Mouse (Mus musculus): ENCODE measurements at regions not wholly inside any gene's neighbourhood (a gene's known extent, or its start where the extent isn't known, plus 50 kb on each side); places are given as distances from the start of the nearest gene placed in this dataset.
"Not testable (repeated sequence)": the region's sequence is repeated elsewhere in the genome, so short reads cannot be mapped to it uniquely, and the experiment has no call there.

DNA sequence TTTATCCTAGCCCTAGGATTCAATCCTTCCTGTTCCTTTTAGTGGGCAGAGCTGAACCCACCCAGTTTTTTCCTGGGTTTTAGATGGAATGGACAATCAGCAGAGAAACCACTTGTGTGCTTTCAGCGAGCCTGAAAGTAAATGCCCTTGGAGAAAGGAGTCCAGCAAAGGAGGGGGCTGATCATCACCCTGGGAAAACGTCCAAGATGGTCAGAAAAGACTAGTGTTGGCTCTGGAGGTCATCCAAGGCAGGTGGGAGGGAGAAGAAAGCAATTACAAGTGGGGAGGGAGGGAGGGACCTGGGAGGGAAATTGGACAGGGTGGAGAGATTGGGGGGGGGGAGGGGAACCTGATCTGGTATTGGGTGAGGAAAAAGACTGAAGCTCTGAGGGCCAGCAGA lies 55.6 kb upstream of the Zfp366 start:
- no peak for DNase-seq (ENCODE audit: low spot score in 2 of 2)

DNA sequence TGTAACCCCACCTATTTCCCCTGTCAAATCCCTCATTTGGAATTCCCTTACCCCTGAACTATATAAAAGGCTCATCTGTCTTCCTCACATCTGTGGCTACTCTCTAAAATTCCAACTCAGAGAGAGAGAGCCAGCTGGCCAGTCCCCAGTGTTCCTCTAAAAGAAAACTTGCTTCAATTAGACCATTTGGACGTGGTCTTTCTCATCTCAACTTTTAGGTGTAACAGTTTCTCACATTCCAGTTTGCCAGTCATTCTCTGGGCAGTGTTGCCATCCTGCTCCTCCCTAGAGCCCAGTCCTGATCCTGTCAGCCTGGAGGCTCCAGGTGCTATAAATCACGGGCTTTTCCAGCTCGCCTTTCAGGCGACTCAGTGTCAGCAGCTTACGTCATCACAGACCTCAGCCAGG lies 56.3 kb upstream of the Zfp366 start:
- no peak for DNase-seq (ENCODE audit: low spot score in 2 of 2)

DNA sequence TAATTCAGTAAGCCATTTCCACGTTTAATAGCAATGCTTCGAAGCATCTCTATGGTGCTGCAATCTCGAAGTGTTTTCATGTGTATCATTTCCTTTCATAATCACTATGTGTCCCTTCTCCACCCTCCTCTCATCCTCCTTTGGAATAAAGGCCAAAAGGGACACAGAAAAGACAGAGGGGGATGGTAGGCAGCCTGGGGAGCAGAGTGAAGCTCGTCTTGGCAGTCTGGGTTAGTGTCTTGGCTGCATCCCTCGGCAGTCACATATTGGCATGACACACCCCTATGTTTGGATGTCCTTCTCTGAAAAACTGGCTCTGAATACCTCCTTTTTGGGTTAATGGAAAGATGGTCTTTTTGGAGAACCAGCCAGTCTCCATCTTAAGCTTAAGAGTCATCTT lies 56.9 kb upstream of the Zfp366 start:
- no peak for DNase-seq (ENCODE audit: low spot score in 2 of 2)

DNA sequence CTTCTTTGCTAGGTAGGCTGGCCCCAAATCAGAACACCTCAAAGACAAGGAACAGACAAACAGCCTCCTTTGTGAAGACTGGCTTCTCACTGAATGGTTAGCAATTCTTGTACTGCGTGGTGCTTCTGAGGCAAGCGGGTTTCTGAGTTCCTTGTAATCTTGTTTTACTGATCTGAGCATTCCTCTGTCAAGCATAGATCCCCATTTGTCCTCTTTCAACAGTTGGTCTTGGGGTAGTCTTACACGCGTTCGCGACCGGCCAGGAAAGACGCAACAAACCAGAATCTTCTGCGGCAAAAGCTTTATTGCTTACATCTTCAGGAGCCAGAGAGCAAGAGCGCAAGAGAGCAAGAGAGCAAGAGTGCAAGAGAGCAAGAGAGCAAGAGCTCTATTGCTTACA lies 57.7 kb upstream of the Zfp366 start:
- DNase-seq (ENCODE audit: low spot score in 2 of 2) = not testable (repeated sequence)

DNA sequence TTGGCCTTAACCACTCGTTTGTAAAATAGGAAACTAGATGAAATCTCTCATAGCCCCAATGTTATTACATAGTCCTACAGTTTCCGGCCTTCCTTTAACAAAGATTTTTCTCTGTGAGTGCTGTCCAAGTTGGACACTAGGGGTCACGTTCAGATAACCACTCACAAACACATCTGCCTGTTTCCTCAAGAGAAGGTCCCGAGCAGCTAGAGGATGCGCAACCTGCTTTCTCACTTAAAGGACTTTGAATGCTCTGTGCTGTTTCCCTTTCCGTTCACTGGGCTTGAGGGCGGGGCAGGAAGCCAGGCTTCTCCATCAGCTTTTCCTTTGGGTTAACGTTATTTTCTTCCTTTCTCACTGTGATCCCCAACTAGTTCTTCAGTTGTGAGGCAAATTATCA lies 58.1 kb upstream of the Zfp366 start:
- DNase-seq (ENCODE audit: low spot score in 2 of 2) = no peak

DNA sequence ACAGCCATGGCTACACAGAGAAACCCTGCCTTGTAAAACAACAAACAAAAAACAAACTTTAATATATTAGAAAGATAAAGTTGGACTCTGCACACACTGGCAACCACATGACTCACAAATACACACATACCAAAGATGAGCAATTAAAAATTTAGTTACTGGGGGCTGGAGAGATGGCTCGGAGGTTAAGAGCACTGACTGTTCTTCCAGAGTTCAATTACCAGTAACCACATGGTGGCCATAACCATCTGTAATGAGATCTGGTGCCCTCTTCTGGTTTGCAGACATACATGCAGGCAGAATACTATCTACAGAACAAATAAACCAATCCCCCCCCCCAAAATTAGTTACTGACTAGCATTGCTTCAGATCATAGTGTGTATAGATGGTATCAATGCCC lies 58.7 kb upstream of the Zfp366 start:
- no peak for DNase-seq (ENCODE audit: low spot score in 2 of 2)

DNA sequence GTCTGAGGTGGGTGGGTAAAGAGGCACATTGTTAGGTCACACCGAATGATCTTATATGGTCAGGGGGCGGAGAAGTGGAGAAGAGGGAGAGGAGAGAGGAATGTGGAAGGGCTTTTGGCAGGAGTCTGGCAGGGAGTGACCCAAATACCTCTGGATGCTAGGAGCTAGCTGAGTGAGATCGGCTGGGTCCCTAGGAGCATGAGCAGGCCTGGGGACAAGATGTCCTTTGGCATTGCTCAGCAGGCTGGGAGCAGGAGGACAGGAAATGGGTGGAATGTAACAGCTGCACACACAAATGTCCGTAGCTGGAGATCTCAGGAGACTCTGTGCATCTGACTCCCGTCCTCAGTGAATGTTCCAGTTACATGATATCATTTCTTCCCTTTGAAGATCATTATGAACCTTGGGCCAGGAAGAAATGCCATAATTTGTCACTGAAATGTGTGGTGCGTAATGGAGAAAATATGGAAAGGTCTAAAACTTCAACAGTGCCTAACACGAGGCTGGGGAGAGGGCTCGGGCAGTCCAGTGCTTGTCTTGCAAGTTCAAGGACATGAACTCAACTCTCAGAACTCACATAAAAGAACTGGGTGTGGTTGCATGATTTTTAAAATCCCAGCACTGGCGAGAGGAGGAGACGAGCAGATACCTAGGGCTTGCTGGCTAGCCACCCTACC lies 59.6 kb upstream of the Zfp366 start:
- DNase-seq (ENCODE audit: low spot score in 2 of 2) = no peak

DNA sequence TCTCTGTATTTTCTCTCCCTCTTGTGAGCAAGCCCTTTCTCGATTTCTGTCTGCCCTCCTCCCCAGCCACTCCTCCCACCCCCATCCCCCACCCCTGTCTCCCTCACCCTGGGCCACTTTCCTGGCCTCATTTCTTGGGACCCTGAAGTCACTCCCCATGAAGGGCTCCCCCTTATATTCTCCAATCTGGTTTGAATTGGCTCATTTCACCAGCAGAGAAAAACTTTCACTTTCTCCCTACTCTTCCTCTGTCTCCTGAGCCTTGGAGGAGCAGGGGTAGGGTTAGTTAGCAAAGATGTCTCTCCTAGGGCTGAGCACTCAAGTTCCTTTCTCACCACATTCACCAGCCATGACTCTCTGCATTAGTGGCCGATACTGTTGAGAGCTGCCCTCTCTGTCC lies 60.5 kb upstream of the Zfp366 start:
- no peak for DNase-seq (ENCODE audit: low spot score in 2 of 2)

DNA sequence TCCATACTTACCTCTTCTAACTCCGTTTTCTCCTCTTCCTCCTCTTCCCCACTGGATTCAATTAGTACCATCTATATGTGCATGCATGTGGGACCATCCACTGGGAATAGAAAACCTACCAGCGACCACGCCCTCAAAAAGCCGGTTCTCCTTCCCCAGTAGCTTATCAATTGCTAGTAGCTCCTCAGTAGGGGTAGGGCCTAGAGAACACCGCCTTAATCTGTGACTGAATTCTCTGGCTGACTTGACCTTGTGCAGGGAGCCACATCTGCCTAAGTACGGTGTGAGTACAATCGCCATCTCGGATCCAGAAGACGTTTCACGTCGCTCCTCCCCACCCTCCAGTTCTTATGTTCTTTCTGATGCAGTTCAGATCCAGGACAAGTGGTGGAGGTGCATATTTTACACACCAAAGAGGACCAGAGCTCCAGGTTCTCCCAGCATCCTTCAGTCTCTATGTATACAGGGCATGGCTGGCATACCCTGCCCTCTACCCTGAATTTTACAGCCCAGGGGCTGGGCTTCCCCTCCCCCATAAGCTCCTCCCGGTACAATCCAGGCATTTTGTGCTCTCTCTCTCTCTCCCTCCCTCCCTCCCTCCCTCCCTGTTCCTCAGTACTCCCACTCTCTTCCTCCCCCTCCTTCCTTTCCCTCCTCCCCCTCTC lies 61.0 kb upstream of the Zfp366 start:
- DNase-seq (ENCODE audit: low spot score in 2 of 2) = no peak

DNA sequence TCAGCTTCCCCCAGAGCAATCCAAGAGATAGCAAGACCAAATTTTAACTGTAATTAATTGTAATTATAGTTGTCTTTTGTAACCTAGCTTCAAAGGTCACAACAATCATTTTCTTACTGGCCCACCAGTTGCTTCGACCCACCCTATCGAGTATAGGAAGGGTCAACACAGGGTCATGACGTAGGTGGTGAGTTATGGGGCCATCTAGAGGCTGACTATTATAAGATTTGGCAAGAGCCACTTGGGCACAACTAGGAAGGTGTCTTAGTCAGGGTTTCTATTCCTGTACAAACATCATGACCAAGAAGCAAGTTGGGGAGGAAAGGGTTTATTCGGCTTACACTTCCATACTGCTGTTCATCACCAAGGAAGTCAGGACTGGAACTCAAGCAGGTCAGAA lies 62.1 kb upstream of the Zfp366 start:
- DNase-seq (ENCODE audit: low spot score in 2 of 2) = not testable (repeated sequence)

DNA sequence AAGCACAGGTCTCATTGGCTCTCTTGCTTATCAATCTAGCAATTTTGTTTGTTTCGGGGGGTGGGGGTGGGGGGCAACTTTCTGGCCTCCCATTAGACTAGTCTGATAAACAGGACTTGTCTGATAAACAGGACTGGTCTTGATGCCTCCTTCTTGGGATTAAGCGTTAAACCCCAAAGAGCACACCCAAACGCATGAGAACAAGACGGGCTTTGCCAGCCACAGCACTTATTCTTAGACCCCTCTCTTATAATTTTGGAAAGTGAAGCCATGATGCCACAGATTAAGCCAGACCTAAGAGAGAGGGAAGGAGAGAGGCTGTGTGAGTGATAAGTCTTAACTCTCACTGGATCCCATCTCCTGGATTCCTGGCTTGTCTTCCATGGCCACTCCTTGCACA lies 63.5 kb upstream of the Zfp366 start:
- no peak for DNase-seq (ENCODE audit: low spot score in 2 of 2)

DNA sequence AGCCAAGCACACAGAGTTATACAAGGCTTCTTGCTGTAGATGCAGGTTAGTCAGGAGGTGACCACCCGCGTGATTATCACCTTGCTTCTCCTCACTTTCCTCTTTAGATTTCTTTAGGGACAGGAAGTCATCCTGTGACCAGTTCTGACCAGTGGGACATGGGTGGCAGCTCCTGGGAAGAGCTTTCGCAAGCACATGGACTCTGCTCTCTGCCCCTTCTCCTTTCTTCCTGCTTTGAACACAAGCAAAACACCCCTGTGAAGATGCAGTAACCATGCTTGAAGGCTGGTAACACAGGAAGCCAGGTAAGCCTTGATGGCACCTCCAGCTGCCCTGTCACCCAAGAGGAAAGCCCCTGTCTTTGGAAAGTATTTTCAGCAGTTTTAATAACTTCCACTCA lies 64.7 kb upstream of the Zfp366 start:
- no peak for DNase-seq (ENCODE audit: low spot score in 2 of 2)

DNA sequence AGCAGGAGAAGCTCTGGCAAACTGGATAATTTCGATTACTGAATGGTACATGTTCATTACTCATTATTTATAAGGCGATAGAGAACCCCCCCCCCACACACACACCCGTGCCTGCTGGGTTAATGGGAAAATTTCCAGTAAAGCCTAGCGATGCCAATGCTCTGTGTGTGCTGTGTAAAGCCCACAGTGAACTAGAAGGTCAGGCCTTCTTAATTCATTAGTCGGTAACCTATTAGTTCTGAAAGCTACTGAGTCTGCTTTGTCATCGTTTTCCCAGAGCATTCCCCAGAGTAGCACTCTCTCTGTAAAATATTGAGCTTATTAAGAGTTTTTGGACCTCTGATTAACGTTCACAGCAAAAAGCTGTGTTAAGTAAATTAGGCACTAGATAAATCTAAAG lies 65.7 kb upstream of the Zfp366 start:
- no peak for DNase-seq (ENCODE audit: low spot score in 2 of 2)

DNA sequence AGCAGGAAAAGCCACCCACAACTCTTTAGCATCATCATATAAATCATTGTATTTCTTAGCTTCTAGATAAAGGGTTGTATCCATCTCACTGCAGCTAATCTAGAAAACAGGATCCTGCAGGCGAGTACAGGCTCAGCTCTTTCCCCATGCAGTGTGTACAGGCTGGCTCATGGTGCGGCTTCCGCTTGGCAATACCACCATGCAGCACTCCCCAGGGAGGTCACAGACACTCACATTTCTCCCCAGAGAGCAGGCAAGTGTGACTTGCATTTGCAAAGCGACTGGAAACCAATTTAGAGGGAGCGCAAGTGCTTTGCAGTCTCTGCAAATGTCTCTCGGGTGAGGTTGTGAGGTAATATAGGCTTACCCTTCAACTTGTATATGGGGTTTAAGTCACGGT lies 69.1 kb upstream of the Zfp366 start:
- no peak for DNase-seq (ENCODE audit: low spot score in 2 of 2)

DNA sequence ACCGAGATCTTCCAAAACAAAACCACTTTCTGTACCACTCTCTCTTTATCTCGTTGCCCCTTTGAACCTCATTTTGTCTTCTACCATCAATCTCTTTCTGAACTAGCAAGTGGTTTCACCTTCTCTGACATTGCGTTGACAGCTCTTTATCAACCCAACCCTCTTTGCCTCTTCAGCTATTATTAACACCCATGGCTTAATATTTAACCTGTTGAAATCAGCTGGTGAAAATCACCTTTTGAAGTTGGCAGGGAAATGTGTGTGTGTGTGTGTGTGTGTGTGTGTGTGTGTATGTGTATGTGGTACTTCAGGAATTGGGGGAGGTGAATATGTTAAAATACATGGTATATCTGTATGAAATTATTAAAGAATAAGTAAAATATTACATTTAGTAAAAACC lies 70.1 kb upstream of the Zfp366 start:
- no peak for DNase-seq (ENCODE audit: low spot score in 2 of 2)

DNA sequence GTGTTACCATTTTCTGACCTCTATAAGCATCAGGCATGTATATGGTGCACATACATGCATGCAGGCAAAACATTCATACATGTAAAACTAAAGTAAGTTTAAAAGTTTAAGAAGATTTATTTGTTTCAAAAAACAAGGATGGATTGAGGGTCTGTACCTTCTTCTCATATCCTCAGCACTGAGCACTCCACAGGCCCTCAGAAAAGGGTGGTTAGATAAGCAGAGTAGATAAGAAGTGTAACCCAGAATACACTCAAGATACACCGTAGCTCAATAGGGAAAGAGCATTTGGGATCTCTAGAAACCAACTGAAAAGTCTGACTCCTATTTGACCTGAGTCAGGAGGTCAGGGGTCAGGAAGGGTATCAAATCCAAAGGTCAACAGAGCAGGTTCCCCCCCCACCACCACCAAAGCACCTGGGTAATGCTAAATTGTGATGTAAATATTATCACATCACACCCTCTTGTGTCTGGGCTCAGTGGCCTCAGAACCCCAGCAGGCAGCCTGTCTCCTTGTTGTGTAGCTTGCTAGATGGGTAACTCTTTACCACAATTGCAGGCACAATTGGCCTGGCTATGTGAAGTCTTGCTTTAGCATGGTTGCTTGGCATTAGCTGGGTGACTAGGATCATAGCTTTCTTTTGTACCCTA lies 72.8 kb upstream of the Zfp366 start:
- no peak for DNase-seq (ENCODE audit: low spot score in 2 of 2)

DNA sequence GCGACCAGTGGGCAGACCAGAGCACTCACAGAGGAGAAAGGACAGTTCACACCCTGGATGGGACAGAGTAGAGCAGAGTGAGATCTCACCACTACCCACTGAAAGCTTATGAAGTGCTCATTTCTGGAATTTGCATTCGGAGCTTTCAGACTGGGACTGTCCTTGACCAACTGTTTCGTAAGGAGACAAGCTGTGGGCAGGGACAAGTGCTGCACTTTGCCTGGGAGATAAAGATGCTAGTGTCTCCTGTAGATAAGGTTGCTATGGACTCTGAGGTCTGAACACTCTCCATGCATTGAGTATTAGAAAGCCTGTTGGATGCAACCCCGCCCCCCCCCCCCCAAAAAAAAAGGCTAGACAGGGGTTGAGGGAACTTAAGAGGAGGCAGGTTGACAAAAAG lies 76.6 kb upstream of the Zfp366 start:
- no peak for DNase-seq (ENCODE audit: low spot score in 2 of 2)

DNA sequence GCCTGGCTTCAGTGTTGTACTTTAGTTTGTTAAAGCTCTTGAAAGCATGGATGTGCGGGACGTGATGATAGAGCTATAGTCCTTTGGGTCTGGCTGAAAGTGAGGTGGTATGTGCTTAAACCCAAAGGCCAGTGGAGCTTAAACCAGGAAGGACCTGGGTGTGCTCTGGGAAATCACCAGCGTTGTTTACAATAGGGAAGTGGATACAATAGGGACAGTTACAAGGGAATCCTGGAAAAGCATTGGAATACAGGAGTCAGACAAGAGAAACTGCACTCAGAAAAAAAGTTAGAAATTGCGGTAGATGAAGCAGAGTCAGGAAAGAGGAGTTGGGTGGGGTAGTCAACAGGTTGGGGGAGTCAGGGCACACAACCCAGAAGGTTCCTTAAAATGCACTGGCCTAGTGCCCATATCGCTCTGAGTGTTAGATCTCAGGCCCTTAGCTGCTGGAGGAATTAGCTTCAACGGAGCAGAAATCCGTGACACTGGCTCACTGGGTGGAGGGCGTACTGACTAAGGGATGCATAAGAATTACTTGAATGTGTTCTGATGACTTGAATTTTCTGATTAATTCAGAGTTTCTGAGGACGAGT lies 82.4 kb upstream of the Zfp366 start:
- DNase-seq (ENCODE audit: low spot score in 2 of 2) = no peak

DNA sequence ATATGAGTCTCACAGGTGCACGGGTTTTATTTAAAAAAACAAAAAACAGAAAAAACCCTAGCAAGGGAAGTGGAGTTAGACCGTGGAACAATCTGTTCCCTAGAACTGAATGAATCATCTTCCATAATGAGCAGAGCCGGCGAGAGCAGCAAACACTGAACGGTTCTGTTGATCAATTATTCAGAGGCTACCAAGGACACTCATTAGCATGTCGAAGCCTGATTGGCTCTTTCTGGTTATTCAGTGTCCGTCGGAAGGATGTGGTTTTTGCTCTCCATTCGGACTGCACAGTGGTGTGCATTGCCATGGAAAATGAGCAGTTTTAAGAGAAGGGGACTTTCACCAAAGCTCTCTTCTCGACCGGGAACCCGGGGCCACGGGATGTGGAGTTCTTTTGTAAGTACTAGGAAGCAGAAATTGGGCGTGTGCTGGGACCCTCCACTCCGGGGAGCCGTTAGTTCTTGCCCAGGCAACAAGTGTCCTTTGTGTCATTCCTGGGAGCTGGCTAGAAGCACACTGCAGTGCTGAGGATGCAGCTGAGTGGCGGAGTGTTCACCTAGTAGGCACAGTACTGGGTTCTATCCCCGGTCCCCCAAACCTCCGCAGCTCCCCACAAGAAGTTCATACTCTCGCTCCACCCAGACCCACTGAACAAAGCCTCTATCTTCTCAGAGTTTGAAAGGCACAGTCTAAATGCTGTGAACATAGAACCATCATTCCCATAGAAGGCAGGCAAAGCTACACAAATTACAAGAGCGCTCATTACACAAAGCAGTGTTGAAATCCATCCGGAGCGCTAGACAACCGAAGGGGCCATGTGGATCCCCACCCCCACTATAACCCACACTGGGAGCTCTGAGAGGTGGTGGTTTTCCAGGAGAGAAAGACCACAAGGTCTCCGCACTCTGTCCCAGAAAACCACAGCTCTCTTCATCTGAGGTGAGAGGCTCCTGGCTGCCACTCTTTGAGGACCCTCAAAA lies 83.9 kb upstream of the Zfp366 start:
- DNase-seq (ENCODE audit: low spot score in 2 of 2) = no peak

DNA sequence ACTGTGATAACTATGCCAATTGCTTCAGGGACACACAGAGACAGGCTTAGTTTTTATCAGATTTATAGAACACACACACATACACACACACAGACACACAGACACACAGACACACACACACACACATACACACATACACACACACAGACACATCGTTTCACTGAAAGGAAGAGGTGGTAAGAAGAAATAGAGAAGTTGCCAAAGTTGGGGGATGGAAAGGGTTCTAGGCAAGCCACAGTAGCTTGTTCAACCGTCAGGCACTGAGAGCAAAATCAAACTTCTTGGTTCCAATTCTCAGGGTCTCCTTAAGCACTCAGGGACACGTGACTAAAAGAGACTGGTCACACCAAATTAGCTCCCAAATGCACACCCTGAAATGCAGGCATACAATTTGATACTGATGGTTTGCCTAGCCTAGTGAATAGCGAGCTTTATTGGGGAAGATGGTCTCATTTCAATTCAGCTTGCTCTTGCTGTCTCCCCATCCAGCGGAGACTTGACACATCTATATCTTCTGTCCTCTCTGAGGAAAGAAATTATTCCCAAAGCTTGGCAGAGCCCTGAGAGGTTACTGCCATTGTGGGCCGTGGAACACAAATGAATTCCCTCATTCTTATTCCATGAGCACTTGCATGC lies 84.7 kb upstream of the Zfp366 start:
- DNase-seq (ENCODE audit: low spot score in 2 of 2) = no peak

DNA sequence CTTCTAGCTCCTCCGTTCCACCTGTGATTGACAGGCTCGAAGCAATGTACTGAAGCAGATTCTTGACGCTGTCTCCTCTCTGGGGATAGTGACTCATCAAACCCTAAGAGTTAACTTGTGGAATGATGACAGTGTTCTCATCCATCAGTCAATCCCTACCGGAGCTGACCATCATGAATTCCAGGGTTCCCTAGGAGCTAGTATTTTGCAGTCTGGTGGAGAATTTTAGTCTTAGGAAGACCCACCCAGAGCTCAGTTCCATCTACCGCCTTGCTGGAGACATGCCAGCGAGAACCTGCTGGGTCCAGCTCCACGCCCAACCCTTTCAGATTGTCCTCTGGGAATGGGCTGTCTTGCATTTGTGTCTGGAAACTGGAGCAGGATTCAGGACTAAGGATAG lies 85.4 kb upstream of the Zfp366 start:
- DNase-seq (ENCODE audit: low spot score in 2 of 2) = no peak

All from adrenal gland, postnatal 4 days (tissue).